Mouse (Mus musculus) E14TG2a.4 (cell line): ENCODE data around the gene Snrk.

ENCODE experiments used
- CTCF ChIP-seq: conservative IDR thresholded peaks from 2 replicates; pipeline ENCODE4 v1.5.1; 2014; ENCODE audit warnings: low read length
- NANOG ChIP-seq: IDR thresholded peaks from 2 replicates; pipeline ENCODE4 v1.6.1; 2014; ENCODE audit warnings: borderline replicate concordance, low read length, mixed read lengths

GRCm38 (mm10) chr9:122153436-122153835, 36.4 kb downstream of the Snrk start:
- no peak for TF ChIP-seq CTCF
- TF ChIP-seq NANOG: no peak
